Mouse (Mus musculus) heart, embryonic 16.5 days (tissue): ENCODE data around the gene Klk11. TPM values are rescaled to one million over a fixed set of nuclear protein-coding genes. Genes with fewer than 3 reads are reported as not detected.

ENCODE experiments used
- ATAC-seq: fragments of 200-750 bp; cut with Nextera tagmentation; replicated peaks from 2 replicates; pipeline ENCODE4 v1.8.0; 2017; ENCODE audit warnings: moderate number of reproducible peaks; ENCODE audit not compliant: insufficient read depth, low FRiP score; ENCODE audit errors: extremely low read depth
- H3K27ac ChIP-seq: fragments of 300-500 bp; sonication (generic); 2 replicates; pipeline ENCODE4 v1.5.1; 2014; ENCODE audit warnings: mild to moderate bottlenecking, low read length, control low read depth, moderate library complexity
- H3K27me3 ChIP-seq: fragments of 300-500 bp; sonication (generic); 2 replicates; pipeline ENCODE4 v1.6.1; 2014; ENCODE audit warnings: low read length, mixed read lengths; ENCODE audit not compliant: control insufficient read depth, insufficient read depth
- H3K36me3 ChIP-seq: fragments of 300-500 bp; sonication (generic); 2 replicates; pipeline ENCODE4 v1.6.1; 2014; ENCODE audit not compliant: control insufficient read depth, insufficient read depth
- H3K4me1 ChIP-seq: fragments of 300-500 bp; sonication (generic); 2 replicates; pipeline ENCODE4 v1.6.1; 2014; ENCODE audit warnings: low read length, mixed read lengths; ENCODE audit not compliant: control insufficient read depth, insufficient read depth
- H3K4me2 ChIP-seq: fragments of 300-500 bp; sonication (generic); 2 replicates; pipeline ENCODE4 v1.6.1; 2014; ENCODE audit warnings: low read depth, mild to moderate bottlenecking, control low read depth, low read length
- H3K4me3 ChIP-seq: fragments of 300-500 bp; sonication (generic); 2 replicates; pipeline ENCODE4 v1.5.1; 2014; ENCODE audit warnings: mild to moderate bottlenecking, control low read depth, low read length
- H3K9ac ChIP-seq: fragments of 300-500 bp; sonication (generic); 2 replicates; pipeline ENCODE4 v1.6.1; 2014; ENCODE audit warnings: low read length, control low read depth
- H3K9me3 ChIP-seq: fragments of 300-500 bp; sonication (generic); replicated peaks from 2 replicates; pipeline ENCODE4 v1.6.1; 2016; ENCODE audit warnings: low read length; ENCODE audit not compliant: control insufficient read depth
- WGBS: fragments of 180-500 bp; shearing (Covaris S2); extraction: QIAGEN DNeasy Blood & Tissue Kit; methylation state at CpG from one replicate; pipeline ENCODE4 v1.1.7; 2014; 5-methylcytosine and 5-hydroxymethylcytosine counted together
- polyA plus RNA-seq: library from polyadenylated mRNA; unstranded; fragments of >200 nt; fragmentation: Nextera tagmentation; extraction: Ambion mirVana; gene quantifications from 2 replicates; pipeline ENCODE4 v1.2.1, GENCODE M21; 2015

Gene Klk11
- polyA plus RNA-seq, 1 experiment from 2014 or later, result 0.25 TPM

DNA sequence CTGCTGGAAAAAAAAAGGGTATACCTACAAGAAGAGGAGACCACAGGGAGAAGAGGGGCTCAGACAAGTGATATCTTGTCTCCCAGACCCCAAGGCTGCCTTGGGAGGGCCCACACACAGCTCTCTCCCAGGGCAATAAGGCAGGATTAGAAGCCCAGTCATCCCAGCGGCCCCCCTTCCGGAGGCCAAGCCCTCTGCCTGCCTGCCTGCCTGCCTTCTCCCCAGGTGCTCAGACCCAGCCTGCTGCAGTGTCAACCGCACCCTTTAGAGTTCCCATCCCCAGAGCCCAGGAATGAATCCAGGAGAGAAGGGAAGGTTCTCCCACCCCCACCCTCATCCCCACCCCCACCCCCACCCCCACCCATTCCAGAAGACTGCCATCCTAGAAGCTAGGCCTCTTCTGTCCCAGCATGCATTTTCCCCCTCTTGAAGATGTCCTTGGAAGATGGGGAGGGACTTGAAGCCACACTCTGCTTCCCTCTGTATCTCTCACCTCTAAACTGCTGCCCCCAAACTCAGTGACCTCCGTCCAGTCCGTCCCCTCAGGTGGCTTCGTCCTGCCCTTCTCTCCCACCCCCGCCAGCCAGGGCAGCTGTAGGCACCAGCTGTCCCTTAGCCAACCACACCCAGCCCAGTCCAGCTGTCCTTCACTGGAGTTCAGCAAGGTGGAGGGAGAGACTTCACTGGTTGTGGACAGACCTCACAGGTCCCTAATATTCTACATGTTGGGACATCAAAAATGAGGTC is 1.1 kb downstream of the Klk11 start:
- ATAC-seq, result no peak
- H3K27ac ChIP-seq, result no peak overlapping the region
- no peak overlapping the region for H3K9ac ChIP-seq
- no peak overlapping the region for H3K4me3 ChIP-seq
- 54% methylated on average over 7 of the region's 7 CpGs for WGBS
- H3K4me2 ChIP-seq, result no peak overlapping the region
- H3K36me3 ChIP-seq, result no peaks in the 10 kb centered on the region
- H3K4me1 ChIP-seq, result no peaks in the 10 kb centered on the region
- no peaks in the 10 kb centered on the region for H3K27me3 ChIP-seq
- H3K9me3 ChIP-seq, result no peaks in the 10 kb centered on the region

DNA sequence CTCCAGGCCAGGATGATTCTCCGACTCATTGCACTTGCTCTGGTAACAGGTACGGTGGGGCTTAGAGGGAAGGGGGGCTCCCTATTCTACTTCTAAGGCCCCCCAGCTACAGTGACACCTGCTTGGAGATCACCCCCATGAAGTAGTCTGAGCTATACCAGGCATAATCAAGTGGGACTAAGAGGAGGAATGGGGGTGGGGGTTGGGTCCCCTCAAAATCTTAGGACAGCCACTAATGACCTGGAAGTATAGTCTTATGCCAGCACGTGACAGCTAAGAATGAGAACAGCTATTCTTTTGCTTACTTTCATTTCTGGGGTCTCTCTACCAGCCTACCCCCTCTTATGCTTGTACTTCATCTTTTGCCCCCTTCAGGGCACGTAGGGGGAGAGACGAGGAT is 2.1 kb downstream of the Klk11 start:
- H3K4me2 ChIP-seq, result no peak overlapping the region
- H3K36me3 ChIP-seq, result no peaks in the 10 kb centered on the region
- no peak overlapping the region for H3K27ac ChIP-seq
- no peaks in the 10 kb centered on the region; the same call in 1 of the 2 replicates for H3K27me3 ChIP-seq
- ATAC-seq, result no peak
- no peak overlapping the region for H3K9ac ChIP-seq
- no peaks in the 10 kb centered on the region for H3K4me1 ChIP-seq
- no peak overlapping the region for H3K4me3 ChIP-seq
- H3K9me3 ChIP-seq, result no peaks in the 10 kb centered on the region
- WGBS, result 86% methylated on average over 5 of the region's 5 CpGs

DNA sequence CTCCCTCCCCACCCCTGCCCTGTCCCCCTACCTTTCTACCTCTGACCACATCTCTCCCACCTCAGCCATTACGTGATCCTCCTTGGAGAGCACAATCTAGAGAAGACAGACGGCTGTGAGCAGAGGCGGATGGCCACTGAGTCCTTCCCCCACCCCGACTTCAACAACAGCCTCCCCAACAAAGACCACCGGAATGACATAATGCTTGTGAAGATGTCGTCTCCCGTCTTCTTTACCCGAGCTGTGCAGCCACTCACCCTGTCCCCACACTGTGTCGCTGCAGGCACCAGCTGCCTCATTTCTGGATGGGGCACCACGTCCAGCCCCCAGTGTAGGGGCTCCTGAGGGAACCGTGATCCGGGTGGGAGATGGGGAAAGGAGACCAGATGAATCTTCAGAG is 3.0 kb downstream of the Klk11 start:
- no peaks in the 10 kb centered on the region for H3K4me1 ChIP-seq
- H3K27ac ChIP-seq, result no peak overlapping the region
- WGBS, result 83% methylated on average over 12 of the region's 12 CpGs
- H3K9me3 ChIP-seq, result no peaks in the 10 kb centered on the region
- no peak overlapping the region for H3K4me3 ChIP-seq
- peaks cover 3% of the 10 kb centered on the region; the same call in 1 of the 2 replicates for H3K27me3 ChIP-seq
- H3K36me3 ChIP-seq, result no peaks in the 10 kb centered on the region
- H3K4me2 ChIP-seq, result no peak overlapping the region
- H3K9ac ChIP-seq, result no peak overlapping the region
- ATAC-seq, result no peak

DNA sequence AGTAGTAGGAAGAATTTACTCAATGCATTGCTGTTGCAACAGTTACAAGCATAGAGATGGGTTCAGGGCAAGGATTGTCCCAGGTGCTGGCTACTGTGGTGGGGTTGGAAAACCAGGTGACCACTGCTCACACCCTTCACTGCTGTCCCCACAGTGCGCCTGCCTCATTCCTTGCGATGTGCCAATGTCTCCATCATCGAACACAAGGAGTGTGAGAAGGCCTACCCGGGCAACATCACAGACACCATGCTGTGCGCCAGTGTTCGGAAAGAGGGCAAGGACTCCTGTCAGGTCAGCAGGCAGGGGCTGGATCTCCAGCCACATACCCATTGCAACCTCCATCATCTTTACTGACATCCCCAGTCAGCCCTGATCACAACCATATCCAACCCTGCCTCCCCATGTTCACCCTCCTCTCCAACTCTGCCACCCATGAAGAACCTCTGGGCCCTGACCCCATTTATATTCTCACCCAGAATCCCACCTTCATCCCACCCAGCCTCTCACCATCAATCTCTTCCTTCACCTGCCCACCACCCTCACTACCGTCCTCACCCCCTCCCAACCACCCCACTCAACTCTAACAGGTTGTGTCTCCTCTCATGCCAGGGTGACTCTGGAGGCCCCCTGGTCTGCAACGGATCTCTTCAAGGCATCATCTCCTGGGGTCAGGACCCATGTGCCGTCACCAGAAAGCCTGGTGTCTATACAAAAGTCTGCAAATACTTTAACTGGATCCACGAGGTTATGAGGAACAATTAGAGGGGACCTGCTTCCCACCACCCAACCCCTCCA is 4.0 kb downstream of the Klk11 start:
- Histone ChIP-seq H3K27me3 (peaks cover 11% of the 10 kb centered on the region), H3K4me1 (no peaks in the 10 kb centered on the region), H3K27ac (no peak overlapping the region), H3K36me3 (no peaks in the 10 kb centered on the region), H3K9ac (no peak overlapping the region), H3K9me3 (no peaks in the 10 kb centered on the region), H3K4me2 (no peak overlapping the region), H3K4me3 (no peak overlapping the region)
- 84% methylated on average over 10 of the region's 10 CpGs for WGBS
- ATAC-seq, result no peak

DNA sequence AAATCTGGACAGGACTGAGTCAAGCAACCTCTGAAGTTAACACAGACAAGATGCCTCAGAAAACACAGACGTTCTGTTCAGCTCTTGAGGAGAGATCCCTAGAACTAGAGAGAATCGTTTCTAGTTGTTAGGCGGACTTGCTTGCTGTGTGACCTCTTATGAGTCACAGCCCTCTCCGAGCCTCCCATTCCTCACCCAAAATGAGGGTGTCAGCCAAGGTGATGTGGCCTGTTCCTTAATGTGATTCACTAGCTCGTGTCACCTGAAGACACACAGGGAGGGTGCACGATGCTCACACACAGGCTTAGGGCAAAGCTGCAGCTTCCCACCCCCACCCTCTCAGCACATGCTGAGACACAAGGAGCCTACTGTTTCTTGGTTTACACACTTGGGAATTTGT is 5.8 kb downstream of the Klk11 start:
- no peaks in the 10 kb centered on the region for H3K4me1 ChIP-seq
- WGBS, result 46% methylated on average over 6 of the region's 6 CpGs
- H3K27ac ChIP-seq, result no peak overlapping the region
- H3K9ac ChIP-seq, result no peak overlapping the region
- H3K36me3 ChIP-seq, result no peaks in the 10 kb centered on the region
- ATAC-seq, result no peak
- H3K4me3 ChIP-seq, result no peak overlapping the region
- no peaks in the 10 kb centered on the region for H3K9me3 ChIP-seq
- H3K4me2 ChIP-seq, result no peak overlapping the region
- peaks cover 17% of the 10 kb centered on the region for H3K27me3 ChIP-seq

DNA sequence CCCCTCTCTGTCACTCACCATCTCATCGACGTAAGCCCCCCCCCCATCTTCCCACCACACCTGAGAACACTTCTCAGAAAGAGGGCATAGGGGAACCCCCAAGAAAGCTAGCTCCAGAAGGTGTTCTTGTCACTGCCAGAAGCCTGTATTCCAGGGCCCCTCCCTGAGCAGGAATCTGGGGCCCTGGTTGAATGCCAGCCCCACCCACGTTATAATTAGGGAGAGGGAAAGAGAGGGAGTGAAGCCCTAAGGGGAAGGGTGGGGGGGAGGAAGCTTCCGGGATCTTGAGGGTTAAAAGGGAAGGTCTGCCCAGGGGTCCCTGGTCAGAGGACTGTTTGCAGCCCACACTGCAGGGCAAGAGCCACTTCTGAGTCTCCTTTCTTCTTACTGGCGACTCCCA is 6.3 kb downstream of the Klk11 start, which contains the start of gene Klk10:
Gene Klk10, plus strand, starts transcription at position 290 of the 400 bp plus-strand sequence.
- Histone ChIP-seq H3K4me3 (no peak within 1 kb of the TSS), H3K27ac (no peak within 1 kb of the TSS), H3K9ac (no peak within 1 kb of the TSS), H3K4me2 (no peak within 1 kb of the TSS), H3K4me1 (no peaks in the 10 kb centered on the region), H3K27me3 (peaks cover 17% of the 10 kb centered on the region), H3K36me3 (no peaks in the 10 kb centered on the region), H3K9me3 (no peaks in the 10 kb centered on the region)
- 43% methylated on average over 5 of the region's 5 CpGs for WGBS
- no peak for ATAC-seq

DNA sequence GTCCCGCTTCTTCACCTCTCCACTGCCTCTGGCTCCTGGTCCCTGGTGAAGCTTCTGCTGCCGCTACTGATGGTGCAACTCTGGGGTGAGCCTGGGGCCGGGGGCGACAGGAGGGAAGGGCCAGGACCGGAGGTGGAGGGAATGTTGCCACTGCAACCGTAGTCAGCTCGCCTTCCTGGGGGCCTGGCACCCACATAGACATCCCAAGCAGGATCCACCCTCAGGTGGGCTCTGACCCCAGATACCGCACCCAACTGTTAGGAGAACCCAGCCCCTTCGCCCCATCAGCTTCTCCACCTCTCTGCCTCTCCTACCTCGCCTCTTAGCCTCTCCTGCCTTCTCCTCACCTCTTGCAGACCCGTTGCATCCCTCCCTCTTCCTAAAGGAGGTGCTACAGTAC is 7.1 kb downstream of the Klk11 start:
- Histone ChIP-seq H3K27me3 (peaks cover 17% of the 10 kb centered on the region), H3K27ac (no peak overlapping the region), H3K36me3 (no peaks in the 10 kb centered on the region), H3K4me1 (no peaks in the 10 kb centered on the region), H3K4me2 (no peak overlapping the region), H3K9me3 (no peaks in the 10 kb centered on the region), H3K4me3 (no peak overlapping the region), H3K9ac (no peak overlapping the region)
- WGBS, result 84% methylated on average over 11 of the region's 11 CpGs
- no peak for ATAC-seq

DNA sequence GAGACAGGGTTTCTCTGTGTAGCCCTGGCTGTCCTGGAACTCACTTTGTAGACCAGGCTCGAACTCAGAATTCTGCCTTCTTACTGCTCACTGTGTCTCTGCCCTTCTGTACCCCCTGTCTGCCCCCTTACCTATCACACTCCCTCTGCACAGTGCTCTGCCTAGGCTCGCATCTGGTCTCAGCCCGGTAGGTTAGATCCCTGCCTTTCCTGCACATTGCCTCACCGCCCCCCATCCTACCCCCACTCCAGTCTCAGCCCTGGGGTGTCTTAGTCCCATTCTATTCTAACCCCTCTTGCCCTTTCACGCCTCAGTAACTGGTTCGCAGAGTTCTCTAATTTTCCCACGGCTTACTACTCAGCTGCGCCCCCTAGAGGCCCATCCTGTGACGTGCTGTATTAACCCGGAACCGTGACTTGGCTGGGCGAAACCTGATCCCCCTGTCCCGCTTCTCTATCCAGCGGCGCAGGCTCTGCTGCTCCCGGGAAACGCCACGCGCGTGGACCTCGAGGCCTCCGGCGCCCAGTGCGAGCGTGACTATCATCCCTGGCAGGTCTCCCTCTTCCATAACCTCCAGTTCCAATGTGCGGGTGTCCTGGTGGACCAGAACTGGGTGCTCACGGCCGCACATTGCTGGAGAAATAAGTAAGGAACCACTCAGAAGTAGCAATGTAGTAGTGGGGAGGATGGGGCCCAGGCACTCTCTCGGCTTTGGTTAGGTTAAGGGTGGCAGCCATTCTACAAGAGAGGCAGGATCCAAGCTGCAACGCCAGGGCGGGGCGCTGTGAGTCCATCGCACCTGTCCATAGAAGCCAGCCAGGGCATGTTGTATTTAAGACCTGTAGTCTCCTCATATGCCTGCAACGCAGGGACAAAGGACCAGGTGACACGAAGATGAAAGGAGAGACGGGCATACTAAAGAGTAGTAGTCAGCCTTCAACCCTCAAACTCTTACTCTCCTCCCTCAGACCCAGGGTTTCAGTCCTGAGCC is 8.2 kb downstream of the Klk11 start:
- H3K9ac ChIP-seq, result 0 out of 2 replicates have a peak overlapping the region, but pooled peaks have one; percentile 21
- WGBS, result 9% methylated on average over 36 of the region's 36 CpGs

More for the DNA sequence above, 8.2 kb downstream of the Klk11 start:
- ATAC-seq, result peak; percentile 56; the same call in 1 of the 2 replicates
- Histone ChIP-seq H3K27ac (no peak overlapping the region), H3K36me3 (no peaks in the 10 kb centered on the region), H3K9me3 (no peaks in the 10 kb centered on the region), H3K4me2 (peak overlapping the region; percentile 64), H3K4me1 (no peaks in the 10 kb centered on the region), H3K4me3 (peak overlapping the region; percentile 31), H3K27me3 (peaks cover 17% of the 10 kb centered on the region)
